Mouse (Mus musculus) cerebellum, postnatal 25 days (tissue): Measurements from ENCODE around the gene Otud3.
A peak's percentile ranks its signal among the peaks of the same experiment; 100 is the strongest.
"Not testable (repeated sequence)": the region's sequence is repeated elsewhere in the genome, so short reads cannot be mapped to it uniquely, and the experiment has no call there.

Source experiments
- DNase-seq, 2 experiments: peaks; one replicate each; pipeline ENCODE4 v3.0.0; 2021; ENCODE audit warnings: mixed read lengths in 2 of 2

The Otud3 gene

GRCm38 (mm10) chr4:138913797-138914196 lies at the start of gene Otud3:
TSS of gene Otud3 (minus strand) at chr4:138913945.
- DNase-seq, result peak; percentile 97 to 98

GRCm38 (mm10) chr4:138962719-138963118 lies 49.0 kb upstream of the Otud3 start:
- no peak for DNase-seq

GRCm38 (mm10) chr4:138959926-138960325 lies 46.2 kb upstream of the Otud3 start:
- DNase-seq, result no peak

GRCm38 (mm10) chr4:138959120-138959519 lies 45.4 kb upstream of the Otud3 start:
- DNase-seq, result peak; percentile 35 to 57

GRCm38 (mm10) chr4:138958612-138959011 lies 44.9 kb upstream of the Otud3 start:
- no peak for DNase-seq

- no peak for DNase-seq
These were observed 34.5 kb upstream of the Otud3 start for GRCm38 (mm10) chr4:138948257-138948656.

- DNase-seq, result peak in 1 of 2 experiments; percentile 43
These were observed 30.0 kb upstream of the Otud3 start for GRCm38 (mm10) chr4:138943730-138944129.

GRCm38 (mm10) chr4:138941966-138942365 lies 28.2 kb upstream of the Otud3 start:
- DNase-seq, result no peak

GRCm38 (mm10) chr4:138941401-138941800 lies 27.7 kb upstream of the Otud3 start:
- DNase-seq, result peak in 1 of 2 experiments; percentile 21

GRCm38 (mm10) chr4:138939481-138939880 lies 25.7 kb upstream of the Otud3 start:
- DNase-seq, result no peak

GRCm38 (mm10) chr4:138938495-138939269 lies 24.9 kb upstream of the Otud3 start:
- DNase-seq, result no peak

- no peak for DNase-seq
These were observed 20.9 kb upstream of the Otud3 start for GRCm38 (mm10) chr4:138934456-138935145.

GRCm38 (mm10) chr4:138933862-138934261 lies 20.1 kb upstream of the Otud3 start:
- DNase-seq, result no peak

- DNase-seq, result no peak
These were observed 11.8 kb upstream of the Otud3 start for GRCm38 (mm10) chr4:138925561-138925960.

- peak; percentile 95 to 97 for DNase-seq
These were observed 8.3 kb upstream of the Otud3 start for GRCm38 (mm10) chr4:138922131-138922459.

GRCm38 (mm10) chr4:138921254-138922130 lies 7.7 kb upstream of the Otud3 start:
- DNase-seq, result no peak

GRCm38 (mm10) chr4:138917282-138917681 lies 3.5 kb upstream of the Otud3 start:
- DNase-seq, result no peak

- no peak for DNase-seq
These were observed 481 bp downstream of the Otud3 start for GRCm38 (mm10) chr4:138913141-138913787.

GRCm38 (mm10) chr4:138905624-138906337 lies 8.0 kb downstream of the Otud3 start:
- no peak for DNase-seq

- no peak for DNase-seq
These were observed 14.4 kb downstream of the Otud3 start for GRCm38 (mm10) chr4:138899361-138899760.

- DNase-seq, result not testable (repeated sequence)
These were observed 20.0 kb downstream of the Otud3 start for GRCm38 (mm10) chr4:138893789-138894188.

GRCm38 (mm10) chr4:138892655-138893054 lies 21.1 kb downstream of the Otud3 start:
- peak in 1 of 2 experiments; percentile 30 for DNase-seq
